In genomic region chr4:40989633-40990032, GRCm38 (mm10) we compare ENCODE assay signal across 40 mouse cellular contexts. TPM values are rescaled to one million over a fixed set of nuclear protein-coding genes. Genes with fewer than 3 reads are reported as not detected.
"Had no signal": no experiment of that assay in that cellular context is flagged by ENCODE, and none has a peak within 500 bp of the region (broad histone marks: within the 10 kb centered on the region; RNA-seq: fewer than 3 reads in every experiment).

No protein-coding gene starts in this region.

- H3K9me3 ChIP-seq: heart, embryonic 12.5 days; heart, embryonic 13.5 days; heart, embryonic 15.5 days; hindbrain, embryonic 10.5 days; hindbrain, embryonic 12.5 days; hindbrain, embryonic 13.5 days; hindbrain, embryonic 15.5 days; intestine, embryonic 15.5 days; kidney, embryonic 15.5 days had no signal

- H3K9ac ChIP-seq: heart, embryonic 12.5 days; heart, embryonic 13.5 days; heart, embryonic 15.5 days; hindbrain, embryonic 12.5 days; hindbrain, embryonic 13.5 days; hindbrain, embryonic 14.5 days; hindbrain, embryonic 15.5 days; intestine, embryonic 15.5 days; kidney, embryonic 15.5 days had no signal

- ATAC-seq: hindbrain, embryonic 16.5 days; hindbrain, postnatal 0 days; inflammation-experienced regulatory T-cells, adult 6 months; intestine, embryonic 15.5 days; intestine, embryonic 16.5 days; intestine, postnatal 0 days had no signal

- H3K4me2 ChIP-seq: heart, embryonic 12.5 days; heart, embryonic 13.5 days; heart, embryonic 15.5 days; hindbrain, embryonic 12.5 days; hindbrain, embryonic 13.5 days; hindbrain, embryonic 14.5 days; hindbrain, embryonic 15.5 days; intestine, embryonic 15.5 days; kidney, embryonic 15.5 days had no signal

- DNase-seq: heart, postnatal 10 days; heart, postnatal 14 days; heart, postnatal 4 days; kidney, adult 11 months; kidney, adult 18-20 months; kidney, adult 2 months; kidney, adult 8-10 months; kidney, adult 9 months; kidney, postnatal 10 days; kidney, postnatal 14 days; kidney, postnatal 25 days; kidney, postnatal 36 days; kidney, postnatal 4 days; layer of hippocampus, adult 9-11 months; layer of hippocampus, postnatal 36 days had no signal

- H3K27ac ChIP-seq: heart, embryonic 13.5 days; heart, embryonic 15.5 days; hindbrain, embryonic 10.5 days; hindbrain, embryonic 12.5 days; hindbrain, embryonic 13.5 days; hindbrain, embryonic 14.5 days; hindbrain, embryonic 15.5 days; hindbrain, postnatal 0 days; intestine, embryonic 15.5 days; kidney, embryonic 15.5 days; kidney, postnatal 0 days; layer of hippocampus, adult 2 months; left cerebral cortex, adult 2 months had no signal

- H3K27me3 ChIP-seq: heart, embryonic 12.5 days; heart, embryonic 13.5 days; heart, embryonic 15.5 days; hindbrain, embryonic 12.5 days; hindbrain, embryonic 13.5 days; hindbrain, embryonic 15.5 days; intestine, embryonic 15.5 days; kidney, embryonic 15.5 days had no signal

- H3K4me1 ChIP-seq: heart, embryonic 12.5 days; heart, embryonic 13.5 days; heart, embryonic 15.5 days; hindbrain, embryonic 10.5 days; hindbrain, embryonic 12.5 days; hindbrain, embryonic 13.5 days; hindbrain, embryonic 15.5 days; intestine, embryonic 15.5 days; kidney, embryonic 15.5 days had no signal

- H3K4me3 ChIP-seq: heart, embryonic 12.5 days; heart, embryonic 13.5 days; heart, embryonic 15.5 days; hindbrain, embryonic 10.5 days; hindbrain, embryonic 12.5 days; hindbrain, embryonic 13.5 days; hindbrain, embryonic 15.5 days; intestine, embryonic 15.5 days; kidney, embryonic 15.5 days; layer of hippocampus, adult 2 months; left cerebral cortex, adult 2 months had no signal

RNA-seq across cellular contexts. Expression of gene Aqp7, which starts 58.3 kb away (rescaled TPM):
- total RNA-seq: hematopoietic stem cell, adult 5-6 weeks; hindbrain, postnatal 0 days; layer of hippocampus, adult 8-10 months; layer of hippocampus, postnatal 14 days; layer of hippocampus, postnatal 25 days; layer of hippocampus, postnatal 36 days; left cerebral cortex, adult 18-20 months; left cerebral cortex, adult 2 months had no signal
- polyA plus RNA-seq: heart, embryonic 12.5 days; heart, embryonic 13.5 days; heart, embryonic 14.5 days; hindbrain, embryonic 10.5 days; hindbrain, embryonic 11.5 days; hindbrain, embryonic 12.5 days; hindbrain, embryonic 13.5 days; hindbrain, embryonic 14.5 days; hindbrain, embryonic 15.5 days; hindbrain, embryonic 16.5 days had no signal
